8 mouse cellular contexts compared by ENCODE assay signal in genomic region chr9:56118582-56118981, GRCm38 (mm10). TPM values are rescaled to one million over a fixed set of nuclear protein-coding genes. Genes with fewer than 3 reads are reported as not detected.
DNase-seq lines count a peak whose midpoint lies in the region; ATAC-seq and TF ChIP-seq lines count a peak whose summit lies in the region.

No protein-coding gene starts in this region.

- H3K9ac ChIP-seq in hindbrain, postnatal 0 days (replicated peaks; ENCODE audit: low read length), result no peak overlapping the region

- H3K4me1 ChIP-seq in hindbrain, postnatal 0 days (ENCODE audit: insufficient read depth, low read length), result peaks cover under 1% of the 10 kb centered on the region

- TF ChIP-seq CTCF in hindbrain, postnatal 0 days (IDR thresholded peaks at IDR 0.05; ENCODE audit: low read depth), result peak; percentile 99
- peak; percentile 98 for TF ChIP-seq CTCF in left cerebral cortex, adult 2 months (IDR thresholded peaks at IDR 0.05)

- ATAC-seq in hindbrain, postnatal 0 days, result peak; percentile 68
- peak; percentile 76 for ATAC-seq in megakaryocyte, adult 5-6 weeks (ENCODE audit: poor library complexity, severe bottlenecking)

- no peak overlapping the region for H3K27ac ChIP-seq in hindbrain, postnatal 0 days
- peak overlapping the region; percentile 19; the same call in 1 of the 2 replicates for H3K27ac ChIP-seq in left cerebral cortex, adult 2 months

- H3K36me3 ChIP-seq in hindbrain, postnatal 0 days (ENCODE audit: insufficient read depth, low read length), result no peaks in the 10 kb centered on the region

- peak overlapping the region; percentile 66 for H3K4me2 ChIP-seq in hindbrain, postnatal 0 days (ENCODE audit: low read depth, low read length)

- WGBS in hindbrain, postnatal 0 days, result 5% methylated on average over 14 of the region's 14 CpGs

- H3K27me3 ChIP-seq in hindbrain, postnatal 0 days (ENCODE audit: insufficient read depth, low read length), result no peaks in the 10 kb centered on the region

- intact Hi-C loops in left cerebral cortex, adult 2 months (cut with DNase I), result loop anchor here (2.0 to 5.0 kb wide), 3 partner anchors 42 to 76 kb away; partner anchors contain the start of gene Rcn2

- peak overlapping the region; percentile 27 for H3K4me3 ChIP-seq in hindbrain, postnatal 0 days (ENCODE audit: low read length)
- peak overlapping the region; percentile 50 for H3K4me3 ChIP-seq in left cerebral cortex, adult 2 months

- peak; percentile 68 for DNase-seq in T-cell, adult 2 months (ENCODE audit: low spot score)
- peak; percentile 80 to 82 for DNase-seq in cerebellum, postnatal 10 days
- peak; percentile 42 to 50 for DNase-seq in frontal cortex, postnatal 25 days (ENCODE audit: low spot score in 2 of 2)
- peak; percentile 93 for DNase-seq in hindbrain, postnatal 0 days (ENCODE audit: low spot score)
- peak; percentile 71 to 75 for DNase-seq in left cerebral cortex, adult 2 months (ENCODE audit: extremely low spot score in 1 of 2, low spot score in 2 of 2)
- DNase-seq in right cerebral cortex, adult 18-20 months, result peak; percentile 73
- peak; percentile 53 to 56 for DNase-seq in urinary bladder, postnatal 36 days (ENCODE audit: low spot score in 2 of 2)

- no peaks in the 10 kb centered on the region for H3K9me3 ChIP-seq in hindbrain, postnatal 0 days (ENCODE audit: low read length)

RNA-seq across cellular contexts. Expression of gene Pstpip1, which starts 28.8 kb away (rescaled TPM):
- total RNA-seq in hindbrain, postnatal 0 days (2014; rRNA removed), result 0.10 and 1.1 TPM in 2 replicates
- polyA plus RNA-seq in hindbrain, postnatal 0 days (2015; fragmentation: Nextera tagmentation; extraction: Ambion mirVana), result 0.78 and 1.4 TPM in 2 replicates
- 1 to 10 TPM; 2.3 to 4.6 TPM for total RNA-seq in left cerebral cortex, adult 2 months (2021)
- 59.2 and 61.2 TPM in 2 replicates for total RNA-seq in megakaryocyte, adult 5-6 weeks (2015)
- total RNA-seq in megakaryocyte, adult 5-6 weeks (2017), result 223 and 227 TPM in 2 replicates

RNA-seq across cellular contexts. Expression of gene Tspan3, which starts 46.7 kb away (rescaled TPM):
- 524 and 552 TPM in 2 replicates for total RNA-seq in hindbrain, postnatal 0 days (2014; rRNA removed)
- 725 and 737 TPM in 2 replicates for polyA plus RNA-seq in hindbrain, postnatal 0 days (2015; fragmentation: Nextera tagmentation; extraction: Ambion mirVana)
- total RNA-seq in left cerebral cortex, adult 2 months (2021), result 100 to 1,000 TPM; 337 to 351 TPM
- total RNA-seq in megakaryocyte, adult 5-6 weeks (2015), result 22.5 and 28.9 TPM in 2 replicates
- 17.9 and 20.4 TPM in 2 replicates for total RNA-seq in megakaryocyte, adult 5-6 weeks (2017)

Comparison
In these comparisons a context has a peak if more than half of its experiments do, and no peak if none do; other contexts are left out.
1. RNA of gene Pstpip1, which starts 28.8 kb away (total RNA-seq): 59.2 to 227 TPM in megakaryocyte, adult 5-6 weeks; 2.3 to 4.6 TPM in left cerebral cortex, adult 2 months and 0.10 to 1.1 TPM in hindbrain, postnatal 0 days; every median in the first group is over 10 times any median in the second.
2. RNA of gene Tspan3, which starts 46.7 kb away (total RNA-seq): 524 to 552 TPM in hindbrain, postnatal 0 days and 337 to 351 TPM in left cerebral cortex, adult 2 months; 17.9 to 28.9 TPM in megakaryocyte, adult 5-6 weeks; every median in the first group is over 10 times any median in the second.
3. Peak in every context shown above with its lines, with median percentiles within 50 percentile points of each other: DNase-seq.